ENCODE assay signal across 8 mouse cellular contexts in genomic region chr10:127123436-127123805, GRCm38 (mm10). TPM values are rescaled to one million over a fixed set of nuclear protein-coding genes. Genes with fewer than 3 reads are reported as not detected.
A peak's percentile ranks its signal among the peaks of the same experiment; 100 is the strongest.
DNase-seq lines count a peak whose midpoint lies in the region; ATAC-seq lines count a peak whose summit lies in the region.

No protein-coding gene starts in this region.

- DNase-seq in urinary bladder, postnatal 14 days (ENCODE audit: low spot score), result peak; percentile 69
- no peak for DNase-seq in urinary bladder, postnatal 10 days (ENCODE audit: low spot score)
- peak; percentile 84 for DNase-seq in embryo, embryonic 10.5 days (ENCODE audit: low spot score)
- peak; percentile 31 to 49 for DNase-seq in heart, adult 9 months (ENCODE audit: low spot score in 2 of 2)
- peak; percentile 84 for DNase-seq in splenic B cell, adult 2 months (ENCODE audit: low read depth, low spot score)

- peak overlapping the region; percentile 64 for H3K4me2 ChIP-seq in kidney, embryonic 15.5 days
- H3K4me2 ChIP-seq in limb, embryonic 15.5 days, result peak overlapping the region; percentile 41

- peaks cover 23% of the 10 kb centered on the region for H3K4me1 ChIP-seq in kidney, embryonic 15.5 days
- peaks cover 22% of the 10 kb centered on the region for H3K4me1 ChIP-seq in limb, embryonic 15.5 days

- H3K27ac ChIP-seq in kidney, embryonic 15.5 days, result no peak overlapping the region
- H3K27ac ChIP-seq in limb, embryonic 15.5 days, result no peak overlapping the region

- WGBS in kidney, embryonic 15.5 days, result 15% methylated on average over 4 of the region's 4 CpGs
- WGBS in limb, embryonic 15.5 days, result 10% methylated on average over 4 of the region's 4 CpGs

- H3K9me3 ChIP-seq in kidney, embryonic 15.5 days (replicated peaks), result no peaks in the 10 kb centered on the region
- H3K9me3 ChIP-seq in limb, embryonic 15.5 days, result no peaks in the 10 kb centered on the region

- ATAC-seq in kidney, embryonic 15.5 days (replicated peaks; ENCODE audit: low FRiP score), result no peak
- no peak for ATAC-seq in limb, embryonic 15.5 days (ENCODE audit: insufficient number of reproducible peaks, low FRiP score, low TSS enrichment, low read depth)
- peak; percentile 27; the same call in 1 of the 2 replicates for ATAC-seq in monocyte, adult 5-6 weeks (replicated peaks; ENCODE audit: insufficient number of reproducible peaks, low FRiP score, low TSS enrichment, poor library complexity, severe bottlenecking)

- no peak overlapping the region for H3K9ac ChIP-seq in kidney, embryonic 15.5 days
- no peak overlapping the region for H3K9ac ChIP-seq in limb, embryonic 15.5 days

- peaks cover 11% of the 10 kb centered on the region for H3K36me3 ChIP-seq in kidney, embryonic 15.5 days
- peaks cover 11% of the 10 kb centered on the region for H3K36me3 ChIP-seq in limb, embryonic 15.5 days
- peaks cover 2% of the 10 kb centered on the region; the same call in 1 of the 2 replicates for H3K36me3 ChIP-seq in splenic B cell, adult 2 months (ENCODE audit: control insufficient read depth, insufficient read depth, low read length, poor library complexity, severe bottlenecking)

- peak overlapping the region; percentile 29 for H3K4me3 ChIP-seq in kidney, embryonic 15.5 days (replicated peaks)
- peak overlapping the region; percentile 20; the same call in 1 of the 2 replicates for H3K4me3 ChIP-seq in limb, embryonic 15.5 days

- no peaks in the 10 kb centered on the region for H3K27me3 ChIP-seq in kidney, embryonic 15.5 days
- H3K27me3 ChIP-seq in limb, embryonic 15.5 days, result no peaks in the 10 kb centered on the region
- H3K27me3 ChIP-seq in splenic B cell, adult 2 months (ENCODE audit: control insufficient read depth, insufficient read depth, low read length, poor library complexity, severe bottlenecking), result no peaks in the 10 kb centered on the region

RNA-seq across cellular contexts. Expression of gene Os9, which starts 2.5 kb away (rescaled TPM):
- 88.1 and 94.0 TPM in 2 replicates for polyA plus RNA-seq in kidney, embryonic 15.5 days (2015; fragmentation: Nextera tagmentation; extraction: Ambion mirVana)
- polyA plus RNA-seq in limb, embryonic 15.5 days (2015; fragmentation: Nextera tagmentation; extraction: Ambion mirVana), result 103 and 110 TPM in 2 replicates
- total RNA-seq in monocyte, adult 5-6 weeks (2017), result 253 to 285 TPM (median 262 TPM) in 3 replicates

RNA-seq across cellular contexts. Expression of gene B4galnt1, which starts 41.6 kb away (rescaled TPM):
- polyA plus RNA-seq in kidney, embryonic 15.5 days (2015; fragmentation: Nextera tagmentation; extraction: Ambion mirVana), result 7.5 and 7.7 TPM in 2 replicates
- 12.3 and 12.4 TPM in 2 replicates for polyA plus RNA-seq in limb, embryonic 15.5 days (2015; fragmentation: Nextera tagmentation; extraction: Ambion mirVana)
- total RNA-seq in monocyte, adult 5-6 weeks (2017), result 166 to 275 TPM (median 211 TPM) in 3 replicates

RNA-seq across cellular contexts. Expression of gene Agap2, which starts 48.3 kb away (rescaled TPM):
- polyA plus RNA-seq in kidney, embryonic 15.5 days (2015; fragmentation: Nextera tagmentation; extraction: Ambion mirVana), result 0.04 and 0.42 TPM in 2 replicates
- polyA plus RNA-seq in limb, embryonic 15.5 days (2015; fragmentation: Nextera tagmentation; extraction: Ambion mirVana), result 0.10 and 0.72 TPM in 2 replicates
- 31.1 to 112 TPM (median 48.9 TPM) in 3 replicates for total RNA-seq in monocyte, adult 5-6 weeks (2017)

RNA-seq across cellular contexts. Expression of gene Tspan31, which starts 53.4 kb away (rescaled TPM):
- polyA plus RNA-seq in kidney, embryonic 15.5 days (2015; fragmentation: Nextera tagmentation; extraction: Ambion mirVana), result 185 and 189 TPM in 2 replicates
- polyA plus RNA-seq in limb, embryonic 15.5 days (2015; fragmentation: Nextera tagmentation; extraction: Ambion mirVana), result 161 and 175 TPM in 2 replicates
- 38.1 to 49.9 TPM (median 47.0 TPM) in 3 replicates for total RNA-seq in monocyte, adult 5-6 weeks (2017)

RNA-seq across cellular contexts. Expression of gene Slc26a10, which starts 57.0 kb away (rescaled TPM):
- 3.1 and 3.3 TPM in 2 replicates for polyA plus RNA-seq in kidney, embryonic 15.5 days (2015; fragmentation: Nextera tagmentation; extraction: Ambion mirVana)
- 1.2 and 1.7 TPM in 2 replicates for polyA plus RNA-seq in limb, embryonic 15.5 days (2015; fragmentation: Nextera tagmentation; extraction: Ambion mirVana)
- 3.2 to 4.2 TPM (median 3.5 TPM) in 3 replicates for total RNA-seq in monocyte, adult 5-6 weeks (2017)
